Mouse (Mus musculus): ENCODE measurements at regions not wholly inside any gene's neighbourhood (a gene's known extent, or its start where the extent isn't known, plus 50 kb on each side); places are given as distances from the start of the nearest gene placed in this dataset.
A peak's percentile ranks its signal among the peaks of the same experiment; 100 is the strongest.

GRCm38 (mm10) chr16:91970461-91970860 is 87.6 kb upstream of the Mrps6 start:
- Histone ChIP-seq H3K9ac (replicated peaks) (no peak overlapping the region), H3K4me1 (0 out of 2 replicates have a peak, but pooled peaks cover 5% of the 10 kb centered on the region), H3K4me3 (no peak overlapping the region), H3K27me3 (no peaks in the 10 kb centered on the region), H3K36me3 (no peaks in the 10 kb centered on the region), H3K27ac (replicated peaks) (no peak overlapping the region), H3K4me2 (replicated peaks) (no peak overlapping the region), H3K9me3 (no peaks in the 10 kb centered on the region)
- WGBS = 78% methylated on average over 4 of the region's 4 CpGs
- ATAC-seq (replicated peaks) = no peak

- Histone ChIP-seq H3K4me1 (0 out of 2 replicates have a peak, but pooled peaks cover 5% of the 10 kb centered on the region), H3K36me3 (no peaks in the 10 kb centered on the region), H3K4me2 (replicated peaks) (no peak overlapping the region), H3K9me3 (no peaks in the 10 kb centered on the region), H3K27ac (replicated peaks) (no peak overlapping the region), H3K27me3 (no peaks in the 10 kb centered on the region), H3K9ac (replicated peaks) (no peak overlapping the region), H3K4me3 (no peak overlapping the region)
- ATAC-seq (replicated peaks) = no peak
- WGBS = 94% methylated on average over 9 of the region's 9 CpGs
Observed at GRCm38 (mm10) chr16:91973183-91973582, 84.9 kb upstream of the Mrps6 start.

- no peak overlapping the region for H3K9ac ChIP-seq (replicated peaks)
- no peaks in the 10 kb centered on the region for H3K4me1 ChIP-seq
- no peak overlapping the region for H3K4me3 ChIP-seq
- no peaks in the 10 kb centered on the region for H3K27me3 ChIP-seq
- 74% methylated on average over 8 of the region's 8 CpGs for WGBS
- H3K4me2 ChIP-seq (replicated peaks) = no peak overlapping the region
- ATAC-seq (replicated peaks) = no peak
- H3K36me3 ChIP-seq = no peaks in the 10 kb centered on the region
- H3K27ac ChIP-seq (replicated peaks) = no peak overlapping the region
- H3K9me3 ChIP-seq = no peaks in the 10 kb centered on the region
Observed at GRCm38 (mm10) chr16:91976194-91976805, 81.8 kb upstream of the Mrps6 start.

GRCm38 (mm10) chr16:91978423-91978822 is 79.6 kb upstream of the Mrps6 start:
- H3K4me3 ChIP-seq = no peak overlapping the region
- no peaks in the 10 kb centered on the region for H3K27me3 ChIP-seq
- WGBS = 29% methylated on average over 4 of the region's 4 CpGs
- H3K9me3 ChIP-seq = no peaks in the 10 kb centered on the region
- no peak overlapping the region for H3K27ac ChIP-seq (replicated peaks)
- no peak overlapping the region for H3K9ac ChIP-seq (replicated peaks)
- no peak for ATAC-seq (replicated peaks)
- H3K36me3 ChIP-seq = no peaks in the 10 kb centered on the region
- no peaks in the 10 kb centered on the region for H3K4me1 ChIP-seq
- no peak overlapping the region for H3K4me2 ChIP-seq (replicated peaks)

GRCm38 (mm10) chr16:91978846-91979245 is 79.2 kb upstream of the Mrps6 start:
- Histone ChIP-seq H3K27ac (replicated peaks) (no peak overlapping the region), H3K27me3 (no peaks in the 10 kb centered on the region), H3K9me3 (no peaks in the 10 kb centered on the region), H3K4me2 (replicated peaks) (no peak overlapping the region), H3K9ac (replicated peaks) (no peak overlapping the region), H3K4me3 (no peak overlapping the region), H3K4me1 (no peaks in the 10 kb centered on the region), H3K36me3 (no peaks in the 10 kb centered on the region)
- ATAC-seq (replicated peaks) = no peak
- WGBS = 33% methylated on average over 5 of the region's 5 CpGs

- Histone ChIP-seq H3K36me3 (no peaks in the 10 kb centered on the region), H3K9ac (replicated peaks) (no peak overlapping the region), H3K27me3 (no peaks in the 10 kb centered on the region), H3K27ac (replicated peaks) (no peak overlapping the region), H3K9me3 (no peaks in the 10 kb centered on the region), H3K4me3 (no peak overlapping the region), H3K4me1 (no peaks in the 10 kb centered on the region), H3K4me2 (replicated peaks) (no peak overlapping the region)
- no peak for ATAC-seq (replicated peaks)
- WGBS = 81% methylated on average over 6 of the region's 6 CpGs
Observed at GRCm38 (mm10) chr16:91980482-91980881, 77.6 kb upstream of the Mrps6 start.

- Histone ChIP-seq H3K4me2 (replicated peaks) (no peak overlapping the region), H3K27me3 (no peaks in the 10 kb centered on the region), H3K36me3 (no peaks in the 10 kb centered on the region), H3K4me3 (no peak overlapping the region), H3K9me3 (no peaks in the 10 kb centered on the region), H3K9ac (replicated peaks) (no peak overlapping the region), H3K27ac (replicated peaks) (no peak overlapping the region), H3K4me1 (no peaks in the 10 kb centered on the region)
- 88% methylated on average over 12 of the region's 12 CpGs for WGBS
- no peak for ATAC-seq (replicated peaks)
Observed at GRCm38 (mm10) chr16:91985211-91985610, 72.9 kb upstream of the Mrps6 start.

GRCm38 (mm10) chr16:91989332-91989731 is 68.7 kb upstream of the Mrps6 start:
- Histone ChIP-seq H3K27ac (replicated peaks) (no peak overlapping the region), H3K36me3 (no peaks in the 10 kb centered on the region), H3K4me1 (no peaks in the 10 kb centered on the region), H3K9me3 (no peaks in the 10 kb centered on the region), H3K9ac (replicated peaks) (no peak overlapping the region), H3K4me2 (replicated peaks) (no peak overlapping the region), H3K4me3 (no peak overlapping the region), H3K27me3 (no peaks in the 10 kb centered on the region)
- 94% methylated on average over 4 of the region's 4 CpGs for WGBS
- ATAC-seq (replicated peaks) = no peak

GRCm38 (mm10) chr16:91995459-91996190 is 62.4 kb upstream of the Mrps6 start:
- H3K9me3 ChIP-seq = no peaks in the 10 kb centered on the region
- H3K27ac ChIP-seq (replicated peaks) = no peak overlapping the region
- WGBS = 27% methylated on average over 13 of the region's 13 CpGs
- H3K4me2 ChIP-seq (replicated peaks) = peak overlapping the region; percentile 33
- peak; percentile 43; the same call in 1 of the 2 replicates for ATAC-seq (replicated peaks)
- no peaks in the 10 kb centered on the region for H3K27me3 ChIP-seq
- peaks cover 6% of the 10 kb centered on the region; the same call in 1 of the 2 replicates for H3K4me1 ChIP-seq
- H3K4me3 ChIP-seq = peak overlapping the region; percentile 14
- H3K36me3 ChIP-seq = no peaks in the 10 kb centered on the region
- H3K9ac ChIP-seq (replicated peaks) = no peak overlapping the region

GRCm38 (mm10) chr16:92007351-92007750 is 50.7 kb upstream of the Mrps6 start:
- Histone ChIP-seq H3K4me1 (no peaks in the 10 kb centered on the region), H3K9ac (replicated peaks) (no peak overlapping the region), H3K27me3 (no peaks in the 10 kb centered on the region), H3K4me3 (no peak overlapping the region), H3K36me3 (no peaks in the 10 kb centered on the region), H3K27ac (replicated peaks) (no peak overlapping the region), H3K9me3 (no peaks in the 10 kb centered on the region), H3K4me2 (replicated peaks) (no peak overlapping the region)
- ATAC-seq (replicated peaks) = no peak
- 89% methylated on average over 5 of the region's 5 CpGs for WGBS
